31 mouse cellular contexts compared by ENCODE assay signal in the genomic region with DNA sequence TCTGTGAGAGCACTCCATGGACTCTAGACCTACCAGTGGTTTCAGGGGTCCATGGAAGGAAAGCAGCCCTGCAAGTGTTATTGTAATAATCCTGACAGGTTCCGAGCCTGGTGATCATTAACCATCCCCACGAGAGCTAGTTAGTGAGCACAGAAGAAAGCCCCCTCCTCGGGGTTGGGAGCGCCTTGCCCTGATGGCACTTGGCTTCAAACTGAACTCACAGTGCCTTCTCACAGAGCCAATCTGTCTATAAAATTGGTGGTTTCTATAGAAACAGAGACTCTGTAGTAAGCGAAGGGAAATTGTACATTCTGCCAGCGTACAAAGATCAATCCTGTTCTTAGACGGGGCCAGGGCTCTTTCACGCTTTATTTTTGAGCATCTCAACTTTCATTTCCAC.
DNase-seq lines count a peak whose midpoint lies in the region; ATAC-seq and TF ChIP-seq lines count a peak whose summit lies in the region.
"Had no signal": no experiment of that assay in that cellular context is flagged by ENCODE, and none has a peak within 500 bp of the region (broad histone marks: within the 10 kb centered on the region; RNA-seq: fewer than 3 reads in every experiment).

No protein-coding gene starts in this region.

- no peaks in the 10 kb centered on the region for H3K9me3 ChIP-seq in kidney, embryonic 16.5 days (ENCODE audit: low read length)
- H3K9me3 ChIP-seq in kidney, embryonic 15.5 days (replicated peaks) = no peaks in the 10 kb centered on the region
- no peaks in the 10 kb centered on the region for H3K9me3 ChIP-seq in midbrain, embryonic 16.5 days (replicated peaks; ENCODE audit: control insufficient read depth, low read length, poor library complexity, severe bottlenecking)
- no peaks in the 10 kb centered on the region for H3K9me3 ChIP-seq in stomach, postnatal 0 days (ENCODE audit: control insufficient read depth, low read length)
- H3K9me3 ChIP-seq: embryonic facial prominence, embryonic 12.5 days; heart, embryonic 13.5 days; hindbrain, embryonic 13.5 days; intestine, embryonic 15.5 days; limb, embryonic 12.5 days; lung, embryonic 15.5 days; midbrain, embryonic 12.5 days; neural tube, embryonic 12.5 days had no signal

- H3K27me3 ChIP-seq in kidney, embryonic 16.5 days (ENCODE audit: insufficient read depth, low read length) = no peaks in the 10 kb centered on the region
- H3K27me3 ChIP-seq in kidney, embryonic 15.5 days = no peaks in the 10 kb centered on the region
- H3K27me3 ChIP-seq in midbrain, embryonic 16.5 days (ENCODE audit: control insufficient read depth, insufficient read depth, low read depth, low read length) = no peaks in the 10 kb centered on the region; the same call in 1 of the 2 replicates
- H3K27me3 ChIP-seq in stomach, postnatal 0 days (ENCODE audit: control insufficient read depth, insufficient read depth, low read length) = no peaks in the 10 kb centered on the region
- H3K27me3 ChIP-seq: CH12.LX; embryonic facial prominence, embryonic 12.5 days; heart, embryonic 13.5 days; hindbrain, embryonic 13.5 days; intestine, embryonic 15.5 days; limb, embryonic 12.5 days; lung, embryonic 15.5 days; midbrain, embryonic 12.5 days; neural tube, embryonic 12.5 days had no signal

- H3K4me2 ChIP-seq in kidney, embryonic 16.5 days (replicated peaks; ENCODE audit: low read depth, low read length) = no peak overlapping the region
- no peak overlapping the region for H3K4me2 ChIP-seq in kidney, embryonic 15.5 days
- no peak overlapping the region for H3K4me2 ChIP-seq in midbrain, embryonic 16.5 days (ENCODE audit: low read length)
- H3K4me2 ChIP-seq in stomach, postnatal 0 days (replicated peaks; ENCODE audit: low read depth) = no peak overlapping the region
- H3K4me2 ChIP-seq: embryonic facial prominence, embryonic 12.5 days; heart, embryonic 13.5 days; hindbrain, embryonic 13.5 days; intestine, embryonic 15.5 days; limb, embryonic 12.5 days; lung, embryonic 15.5 days; midbrain, embryonic 12.5 days; neural tube, embryonic 12.5 days had no signal

- TF ChIP-seq EP300 in stomach, postnatal 0 days (optimal IDR thresholded peaks at IDR 0.05) = no peak

- no peak overlapping the region for H3K4me3 ChIP-seq in kidney, embryonic 16.5 days (ENCODE audit: low read length)
- H3K4me3 ChIP-seq in kidney, embryonic 15.5 days (replicated peaks) = no peak overlapping the region
- H3K4me3 ChIP-seq in midbrain, embryonic 16.5 days (ENCODE audit: low read depth, low read length) = no peak overlapping the region
- no peak overlapping the region for H3K4me3 ChIP-seq in stomach, postnatal 0 days (ENCODE audit: low read depth, low read length)
- H3K4me3 ChIP-seq: embryonic facial prominence, embryonic 12.5 days; heart, embryonic 13.5 days; hindbrain, embryonic 13.5 days; intestine, embryonic 15.5 days; limb, embryonic 12.5 days; lung, embryonic 15.5 days; midbrain, embryonic 12.5 days; myocyte; neural tube, embryonic 12.5 days had no signal

- H3K36me3 ChIP-seq in kidney, embryonic 16.5 days (ENCODE audit: insufficient read depth, low read length) = no peaks in the 10 kb centered on the region
- no peaks in the 10 kb centered on the region for H3K36me3 ChIP-seq in kidney, embryonic 15.5 days
- H3K36me3 ChIP-seq in midbrain, embryonic 16.5 days (ENCODE audit: control insufficient read depth, insufficient read depth, low read length) = no peaks in the 10 kb centered on the region
- no peaks in the 10 kb centered on the region for H3K36me3 ChIP-seq in stomach, postnatal 0 days (ENCODE audit: control insufficient read depth, insufficient read depth, low read length)
- H3K36me3 ChIP-seq: embryonic facial prominence, embryonic 12.5 days; heart, embryonic 13.5 days; hindbrain, embryonic 13.5 days; intestine, embryonic 15.5 days; limb, embryonic 12.5 days; lung, embryonic 15.5 days; midbrain, embryonic 12.5 days; neural tube, embryonic 12.5 days had no signal

- H3K9ac ChIP-seq in kidney, embryonic 16.5 days (replicated peaks; ENCODE audit: low read length) = no peak overlapping the region
- H3K9ac ChIP-seq in kidney, embryonic 15.5 days = no peak overlapping the region
- no peak overlapping the region for H3K9ac ChIP-seq in midbrain, embryonic 16.5 days (ENCODE audit: low read depth, low read length)
- H3K9ac ChIP-seq in stomach, postnatal 0 days (ENCODE audit: low read length) = no peak overlapping the region
- H3K9ac ChIP-seq: embryonic facial prominence, embryonic 12.5 days; heart, embryonic 13.5 days; hindbrain, embryonic 13.5 days; intestine, embryonic 15.5 days; limb, embryonic 12.5 days; lung, embryonic 15.5 days; midbrain, embryonic 12.5 days; neural tube, embryonic 12.5 days had no signal

- intact Hi-C loops in heart, postnatal 10 days (cut with DNase I) = no loop called here

- no peaks in the 10 kb centered on the region for H3K4me1 ChIP-seq in kidney, embryonic 16.5 days (ENCODE audit: insufficient read depth, low read length)
- no peaks in the 10 kb centered on the region for H3K4me1 ChIP-seq in kidney, embryonic 15.5 days
- H3K4me1 ChIP-seq in midbrain, embryonic 16.5 days (ENCODE audit: control insufficient read depth, insufficient read depth, low read length) = no peaks in the 10 kb centered on the region
- H3K4me1 ChIP-seq in stomach, postnatal 0 days (replicated peaks; ENCODE audit: control insufficient read depth, insufficient read depth) = no peaks in the 10 kb centered on the region
- H3K4me1 ChIP-seq: embryonic facial prominence, embryonic 12.5 days; heart, embryonic 13.5 days; hindbrain, embryonic 13.5 days; intestine, embryonic 15.5 days; limb, embryonic 12.5 days; lung, embryonic 15.5 days; midbrain, embryonic 12.5 days; neural tube, embryonic 12.5 days had no signal

- H3K27ac ChIP-seq in kidney, embryonic 16.5 days (ENCODE audit: low read length) = no peak overlapping the region
- H3K27ac ChIP-seq in kidney, embryonic 15.5 days = no peak overlapping the region
- H3K27ac ChIP-seq in midbrain, embryonic 16.5 days (ENCODE audit: low read length) = peak overlapping the region; percentile 40
- no peak overlapping the region for H3K27ac ChIP-seq in stomach, postnatal 0 days (replicated peaks)
- H3K27ac ChIP-seq: embryonic facial prominence, embryonic 12.5 days; heart, embryonic 13.5 days; hindbrain, embryonic 13.5 days; intestine, embryonic 15.5 days; limb, embryonic 12.5 days; lung, embryonic 15.5 days; midbrain, embryonic 12.5 days; neural tube, embryonic 12.5 days had no signal

- TF ChIP-seq CTCF in stomach, postnatal 0 days (IDR thresholded peaks at IDR 0.05; ENCODE audit: low read depth) = no peak

- 78% methylated on average over 8 of the region's 8 CpGs for WGBS in kidney, embryonic 16.5 days
- 82% methylated on average over 8 of the region's 8 CpGs for WGBS in kidney, embryonic 15.5 days
- 51% methylated on average over 8 of the region's 8 CpGs for WGBS in midbrain, embryonic 16.5 days
- 77% methylated on average over 8 of the region's 8 CpGs for WGBS in stomach, postnatal 0 days

- ATAC-seq in kidney, embryonic 16.5 days (ENCODE audit: low FRiP score, low TSS enrichment) = 0 out of 2 replicates have a peak, but pooled peaks have one; percentile 52
- ATAC-seq in kidney, embryonic 15.5 days (replicated peaks; ENCODE audit: low FRiP score) = no peak; the same call in 1 of the 2 replicates
- peak; percentile 86 for ATAC-seq in midbrain, embryonic 16.5 days
- no peak for ATAC-seq in stomach, postnatal 0 days (ENCODE audit: low FRiP score, low TSS enrichment)
- ATAC-seq: activated CD4-positive, CD25-positive, alpha-beta regulatory T cell, adult 4 months; intestine, embryonic 15.5 days had no signal

- DNase-seq in heart, adult 11 months = peak; percentile 59
- no peak for DNase-seq in heart, postnatal 10 days
- peak; percentile 28 for DNase-seq in brain, embryonic 18.5 days (ENCODE audit: low read depth, low spot score)
- no peak for DNase-seq in stomach, postnatal 0 days (ENCODE audit: low spot score)
- DNase-seq: adrenal gland, adult 2 months; adrenal gland, postnatal 36 days; cerebellum, adult 9-10 months; embryo, embryonic 11 days; gastrocnemius, postnatal 25 days; heart, adult 18-20 months; heart, postnatal 14 days; kidney, adult 8-10 months; kidney, postnatal 14 days; right cerebral cortex, adult 18-20 months; spleen, adult 18-20 months; thymus, adult 18-20 months; thymus, postnatal 25 days had no signal

Comparison
In these comparisons a context has a peak if more than half of its experiments do, and no peak if none do; other contexts are left out.
1. DNase-seq: peak in heart, adult 11 months (single experiment) and brain, embryonic 18.5 days (single experiment); none in heart, postnatal 10 days (0 of 2) and stomach, postnatal 0 days (single experiment).
2. ATAC-seq: peak in kidney, embryonic 16.5 days (single experiment) and midbrain, embryonic 16.5 days (single experiment); none in kidney, embryonic 15.5 days (single experiment) and stomach, postnatal 0 days (single experiment).